Mouse (Mus musculus): ENCODE measurements around the gene Nlrp1a. TPM values are rescaled to one million over a fixed set of nuclear protein-coding genes. Genes with fewer than 3 reads are reported as not detected.

Gene Nlrp1a
- 1 to 10 TPM in 1 of 3 experiments, under 1 TPM in 2; 0.38 to 1.7 (median 0.64) TPM for polyA plus RNA-seq (2017; shearing (Covaris generic))

DNA sequence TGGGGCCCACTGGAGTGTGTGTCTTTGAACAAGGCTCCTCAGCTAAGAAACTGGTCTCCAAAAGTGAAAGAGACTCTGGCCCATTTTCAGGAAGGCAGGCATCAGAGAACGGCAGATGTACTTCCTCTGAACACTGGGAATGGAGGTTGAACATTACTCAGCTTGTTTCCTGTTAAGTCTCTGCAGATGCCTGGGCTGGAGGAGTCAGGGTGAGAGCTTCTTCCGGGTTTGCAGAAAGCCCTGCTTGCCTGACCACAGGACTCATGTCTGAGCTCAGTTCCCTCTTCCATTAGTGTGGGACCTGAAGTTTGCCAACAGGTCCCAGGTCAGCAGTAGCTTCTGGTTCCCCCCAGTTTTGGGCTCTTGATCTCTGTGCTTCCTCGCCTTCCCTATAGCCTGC is at the start of gene Nlrp1a:
TSS of gene Nlrp1a (minus strand) at position 44 of the 400 bp plus-strand sequence.
- no peak for ATAC-seq

GRCm38 (mm10) chr11:71169633-71170032 is 25.1 kb upstream of the Nlrp1a start:
- ATAC-seq, result no peak

DNA sequence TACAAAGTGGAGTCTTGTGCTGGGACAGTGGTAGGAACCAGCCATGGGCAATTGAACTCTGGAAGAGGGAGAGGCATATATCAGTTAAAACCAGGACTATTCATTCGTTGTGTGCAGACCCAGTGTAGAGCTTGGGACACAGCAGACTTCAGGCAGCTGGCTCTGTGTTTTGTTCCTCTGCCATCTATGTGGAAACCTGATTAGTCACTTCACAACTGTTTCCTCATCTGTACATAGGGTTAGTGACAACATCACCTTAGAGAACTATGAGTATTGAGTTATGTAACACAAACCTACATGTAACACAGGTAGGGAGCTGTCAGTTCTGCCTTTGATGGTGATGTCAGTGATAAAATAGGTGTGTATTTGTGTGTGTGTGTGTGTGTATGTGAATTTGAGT is 19.6 kb upstream of the Nlrp1a start:
- ATAC-seq, result no peak

DNA sequence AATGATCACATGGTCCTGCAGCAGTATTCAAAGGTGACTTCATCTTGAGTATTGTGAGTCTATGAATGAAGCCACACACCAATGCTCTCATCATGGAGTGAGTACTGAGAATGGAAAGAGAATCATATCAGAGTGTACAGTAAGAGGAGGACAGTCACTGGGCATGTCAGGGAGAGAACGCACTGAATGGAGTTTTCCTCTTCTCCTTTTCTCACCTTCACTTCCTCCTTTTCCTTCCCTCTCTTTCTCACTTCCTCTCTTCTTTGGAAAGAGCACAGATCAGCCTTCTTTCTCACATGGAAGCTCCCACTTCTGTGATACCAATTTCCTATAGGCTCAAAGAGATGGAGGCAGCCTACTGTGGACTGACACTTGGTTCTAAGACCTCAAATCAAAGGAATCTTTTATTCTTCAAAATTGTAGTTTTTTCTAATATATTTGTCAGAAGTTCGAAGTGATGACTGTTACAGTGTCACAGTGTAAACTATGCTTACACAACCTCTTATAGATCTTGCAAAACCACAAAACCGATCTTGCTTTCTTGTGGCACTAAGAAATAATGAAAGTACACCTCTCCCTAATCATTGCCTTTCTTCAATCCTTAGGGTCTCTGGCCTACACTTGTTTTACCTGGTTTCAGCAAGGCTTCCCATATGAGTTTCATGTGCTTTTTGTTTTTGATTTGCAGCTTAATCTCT is 15.1 kb upstream of the Nlrp1a start:
- no peak for ATAC-seq

DNA sequence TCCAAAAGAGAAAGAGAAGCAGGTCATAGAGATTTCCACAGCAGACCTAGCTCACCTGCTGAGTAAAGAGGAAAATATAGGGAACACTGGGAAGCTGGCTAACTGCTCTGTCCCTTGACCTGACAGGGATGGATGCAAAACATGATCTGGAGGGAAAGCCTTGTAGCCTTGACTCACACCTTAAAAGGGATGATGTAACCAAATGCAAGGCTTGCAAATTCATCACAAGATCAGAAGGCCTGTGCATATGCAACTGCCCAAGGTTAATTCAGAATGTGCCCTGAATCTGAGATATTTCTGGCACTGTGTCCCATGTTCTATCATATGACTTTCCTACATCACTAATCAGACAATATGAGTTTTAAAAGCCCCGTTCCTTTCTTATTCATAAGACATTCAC is 10.8 kb upstream of the Nlrp1a start:
- ATAC-seq, result no peak

DNA sequence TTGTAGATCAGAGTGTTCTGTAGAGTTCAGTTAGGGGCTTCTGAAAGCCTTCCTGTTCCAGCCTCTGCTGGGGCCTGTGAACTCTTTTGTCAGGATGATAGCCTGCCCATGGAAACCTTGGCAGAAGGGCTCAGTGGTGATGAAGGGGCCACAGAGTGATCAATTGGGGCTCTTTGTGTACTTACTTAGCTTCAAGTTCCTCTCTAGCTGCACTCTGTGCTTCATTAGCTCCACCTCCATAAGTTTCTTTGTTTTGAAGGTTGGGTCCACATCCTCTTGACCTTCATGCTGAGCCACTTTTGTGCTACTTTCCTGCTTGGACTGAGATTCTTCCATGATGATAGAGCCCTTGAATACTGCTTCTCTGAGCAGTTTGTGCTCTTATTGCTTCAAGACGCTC is 2.5 kb downstream of the Nlrp1a start:
- no peak for ATAC-seq

DNA sequence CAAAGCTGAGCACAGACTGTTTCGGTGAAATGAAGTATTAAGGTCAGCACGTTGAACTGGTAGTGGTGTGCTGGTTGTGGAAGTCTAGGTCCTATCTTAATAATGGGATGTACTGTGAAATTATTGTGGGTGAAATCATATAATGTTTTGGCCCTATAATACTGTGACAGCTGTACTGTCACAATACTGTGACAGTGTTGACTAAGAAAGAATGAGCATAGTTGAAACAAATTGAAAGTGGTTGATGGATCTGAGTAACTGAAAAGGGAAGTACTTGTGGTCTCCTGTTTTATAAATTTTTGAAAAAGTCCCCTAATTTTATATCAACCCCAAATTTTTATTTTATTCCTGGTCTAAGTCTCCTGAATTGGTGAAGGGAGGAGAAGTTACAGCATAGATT is 37.4 kb downstream of the Nlrp1a start:
- ATAC-seq, result no peak

DNA sequence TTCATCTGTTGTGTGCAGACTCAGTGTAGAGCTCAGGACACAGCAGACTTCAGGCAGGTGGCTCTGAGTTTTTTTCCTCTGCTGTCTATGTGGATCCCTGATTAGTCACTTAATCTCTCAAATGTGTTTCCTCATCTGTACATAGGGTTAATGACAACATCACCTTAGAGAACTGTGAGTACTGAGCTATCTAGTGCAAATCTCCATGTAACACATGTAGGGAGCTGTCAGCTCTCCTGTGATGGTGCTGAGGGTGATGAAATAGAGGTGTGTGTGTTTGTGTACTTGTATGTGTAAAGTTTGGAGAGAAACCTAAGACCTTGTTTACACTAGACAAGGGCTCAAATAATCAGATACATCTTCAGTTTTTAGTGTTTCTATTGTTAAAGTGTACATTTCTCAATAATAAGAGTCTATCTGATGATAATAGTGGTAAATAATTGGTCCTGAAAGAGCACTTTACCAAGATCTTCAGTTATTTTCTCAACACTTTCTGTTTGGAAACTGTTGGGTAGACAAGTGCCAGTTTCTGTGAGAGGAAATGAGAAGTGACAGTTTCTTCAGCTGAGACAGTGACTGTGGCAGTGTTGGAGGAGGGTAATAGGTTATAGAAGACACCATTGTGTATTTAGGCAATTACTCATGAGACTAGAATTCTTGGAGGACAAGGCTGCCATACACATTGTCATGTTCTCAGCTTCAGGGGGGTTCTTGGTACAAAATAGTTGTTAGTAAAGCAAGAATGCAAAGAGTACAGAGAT is 38.1 kb downstream of the Nlrp1a start:
- no peak for ATAC-seq

GRCm38 (mm10) chr11:71103931-71104330 is 40.6 kb downstream of the Nlrp1a start:
- no peak for ATAC-seq

DNA sequence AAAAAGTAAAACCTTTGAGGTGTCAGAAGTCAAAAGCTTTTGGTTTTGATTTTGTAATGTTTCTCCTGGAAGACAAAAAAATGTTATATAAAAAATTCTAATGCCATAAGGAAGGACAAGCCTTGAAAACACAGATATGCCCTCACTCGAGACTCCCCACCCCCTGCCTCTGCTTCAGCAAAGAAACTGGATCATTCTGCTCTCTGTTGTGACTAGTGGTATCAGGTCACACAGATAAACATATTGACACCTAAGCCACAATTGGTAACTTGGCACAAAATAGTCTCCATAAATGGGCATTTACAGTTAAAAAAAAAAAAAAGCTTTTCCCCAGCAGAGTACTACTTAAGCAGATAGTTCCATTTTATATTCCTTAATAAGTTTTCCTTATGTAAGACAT is 68.2 kb downstream of the Nlrp1a start:
- no peak for ATAC-seq

- ATAC-seq, result no peak
Observed at GRCm38 (mm10) chr11:71052554-71052953, 92.0 kb downstream of the Nlrp1a start.

Other genes with a start within 250 kb of the Nlrp1a start
- gene Nup88, start 174.7 kb downstream of the Nlrp1a start, polyA plus RNA-seq (2017; shearing (Covaris generic)), result 10 to 100 TPM; 68.9 to 98.8 (median 83.6) TPM
- 10 to 100 TPM; 60.7 to 75.8 (median 72.5) TPM for gene Rpain, start 174.5 kb downstream of the Nlrp1a start, polyA plus RNA-seq (2017; shearing (Covaris generic))
- gene C1qbp, start 161.7 kb downstream of the Nlrp1a start, polyA plus RNA-seq (2017; shearing (Covaris generic)), result 10 to 100 TPM; 12.6 to 27.5 (median 15.5) TPM
- 1 to 10 TPM; 4.8 to 6.8 (median 6.2) TPM for gene Dhx33, start 140.3 kb downstream of the Nlrp1a start, polyA plus RNA-seq (2017; shearing (Covaris generic))
- gene Mis12, start 125.1 kb downstream of the Nlrp1a start, polyA plus RNA-seq (2017; shearing (Covaris generic)), result 10 to 100 TPM; 16.3 to 21.6 (median 20.3) TPM
- 100 to 1,000 TPM; 114 to 184 (median 122) TPM for gene Derl2, start 124.9 kb downstream of the Nlrp1a start, polyA plus RNA-seq (2017; shearing (Covaris generic))
- gene 6330403K07Rik, start 111.2 kb downstream of the Nlrp1a start, polyA plus RNA-seq (2017; shearing (Covaris generic)), result 10 to 100 TPM; 10.7 to 20.4 (median 17.8) TPM
- 1 to 10 TPM; 1.5 to 6.7 (median 2.1) TPM for gene Nlrp1b, start 86.0 kb upstream of the Nlrp1a start, polyA plus RNA-seq (2017; shearing (Covaris generic))